Mouse (Mus musculus) hindbrain, embryonic 11.5 days (tissue): ENCODE data around the gene Ctdnep1. TPM values are rescaled to one million over a fixed set of nuclear protein-coding genes. Genes with fewer than 3 reads are reported as not detected.

Experiments used
- ATAC-seq: fragments of 200-750 bp; cut with Nextera tagmentation; 2 replicates; pipeline ENCODE4 v1.8.0; 2017; ENCODE audit warnings: mild to moderate bottlenecking, moderate TSS enrichment, moderate library complexity; ENCODE audit not compliant: low FRiP score
- DNase-seq: peaks from one replicate; pipeline ENCODE4 v3.0.0-alpha.2; 2015; ENCODE audit warnings: low spot score
- H3K27ac ChIP-seq: fragments of 300-500 bp; sonication (generic); 2 replicates; pipeline ENCODE4 v1.5.1; 2014; ENCODE audit warnings: mild to moderate bottlenecking, low read depth, low read length
- H3K27me3 ChIP-seq: fragments of 300-500 bp; sonication (generic); 2 replicates; pipeline ENCODE4 v1.6.1; 2014; ENCODE audit warnings: mild to moderate bottlenecking, low read length, moderate library complexity, mixed read lengths; ENCODE audit not compliant: control insufficient read depth, insufficient read depth
- H3K36me3 ChIP-seq: fragments of 300-500 bp; sonication (generic); 2 replicates; pipeline ENCODE4 v1.6.1; 2014; ENCODE audit warnings: mild to moderate bottlenecking, low read length, moderate library complexity, mixed read lengths; ENCODE audit not compliant: control insufficient read depth, insufficient read depth
- H3K4me1 ChIP-seq: fragments of 300-500 bp; sonication (generic); replicated peaks from 2 replicates; pipeline ENCODE4 v1.6.1; 2014; ENCODE audit warnings: low read length, mixed read lengths; ENCODE audit not compliant: control insufficient read depth, insufficient read depth
- H3K4me2 ChIP-seq: fragments of 300-500 bp; sonication (generic); replicated peaks from 2 replicates; pipeline ENCODE4 v1.6.1; 2014; ENCODE audit warnings: mild to moderate bottlenecking, low read depth, low read length
- H3K4me3 ChIP-seq: fragments of 300-500 bp; sonication (generic); 2 replicates; pipeline ENCODE4 v1.5.1; 2014; ENCODE audit warnings: low read depth, low read length
- H3K9ac ChIP-seq: fragments of 300-500 bp; sonication (generic); 2 replicates; pipeline ENCODE4 v1.6.1; 2014; ENCODE audit warnings: low read depth, low read length
- H3K9me3 ChIP-seq: fragments of 300-500 bp; sonication (generic); 2 replicates; pipeline ENCODE4 v1.6.1; 2016; ENCODE audit warnings: low read length; ENCODE audit not compliant: control insufficient read depth
- WGBS: fragments of 180-500 bp; shearing (Covaris S2); extraction: QIAGEN DNeasy Blood & Tissue Kit; methylation state at CpG from one replicate; pipeline ENCODE4 v1.1.7; 2014; 5-methylcytosine and 5-hydroxymethylcytosine counted together
- polyA plus RNA-seq: library from polyadenylated mRNA; unstranded; fragments of >200 nt; fragmentation: Nextera tagmentation; extraction: Ambion mirVana; gene quantifications from 2 replicates; pipeline ENCODE4 v1.2.1, GENCODE M21; 2014

The Ctdnep1 gene
- polyA plus RNA-seq, 1 experiment from 2014 or later = 26.8 TPM

- ATAC-seq = no peak
- Histone ChIP-seq H3K4me3 (peak overlapping the region; percentile 51), H3K9ac (peak overlapping the region; percentile 9; the same call in 1 of the 2 replicates), H3K36me3 (no peaks in the 10 kb centered on the region), H3K4me1 (peaks cover 19% of the 10 kb centered on the region), H3K4me2 (peak overlapping the region; percentile 82), H3K9me3 (no peaks in the 10 kb centered on the region), H3K27me3 (no peaks in the 10 kb centered on the region), H3K27ac (peak overlapping the region; percentile 85)
- DNase-seq = no peak
- 20% methylated on average over 6 of the region's 8 CpGs for WGBS
Observed at GRCm38 (mm10) chr11:70020022-70020631, 39.2 kb downstream of the Ctdnep1 start.

GRCm38 (mm10) chr11:70020731-70021263, 39.8 kb downstream of the Ctdnep1 start:
- Histone ChIP-seq H3K27ac (peak overlapping the region; percentile 85), H3K4me1 (peaks cover 19% of the 10 kb centered on the region), H3K4me2 (peak overlapping the region; percentile 82), H3K4me3 (peak overlapping the region; percentile 51), H3K27me3 (no peaks in the 10 kb centered on the region), H3K9ac (peak overlapping the region; percentile 44; the same call in 1 of the 2 replicates), H3K9me3 (no peaks in the 10 kb centered on the region), H3K36me3 (no peaks in the 10 kb centered on the region)
- ATAC-seq = peak; percentile 83
- WGBS = 1% methylated on average over 8 of the region's 8 CpGs
- DNase-seq = peak; percentile 88

- peak overlapping the region; percentile 51 for H3K4me3 ChIP-seq
- H3K4me2 ChIP-seq = peak overlapping the region; percentile 82
- H3K9me3 ChIP-seq = no peaks in the 10 kb centered on the region
- DNase-seq (peak; percentile 100), ATAC-seq (peak; percentile 79)
- H3K36me3 ChIP-seq = no peaks in the 10 kb centered on the region
- no peaks in the 10 kb centered on the region for H3K27me3 ChIP-seq
- peak overlapping the region; percentile 85 for H3K27ac ChIP-seq
- peaks cover 23% of the 10 kb centered on the region for H3K4me1 ChIP-seq
- H3K9ac ChIP-seq = peak overlapping the region; percentile 44; the same call in 1 of the 2 replicates
- 1% methylated on average over 40 of the region's 40 CpGs for WGBS
Observed at GRCm38 (mm10) chr11:70021264-70022132, 40.5 kb downstream of the Ctdnep1 start.

GRCm38 (mm10) chr11:70023481-70024150, 42.7 kb downstream of the Ctdnep1 start:
- Histone ChIP-seq H3K9me3 (no peaks in the 10 kb centered on the region), H3K27ac (peak overlapping the region; percentile 45; the same call in 1 of the 2 replicates), H3K9ac (peak overlapping the region; percentile 50), H3K27me3 (no peaks in the 10 kb centered on the region), H3K36me3 (no peaks in the 10 kb centered on the region), H3K4me2 (peak overlapping the region; percentile 57), H3K4me1 (peaks cover 37% of the 10 kb centered on the region), H3K4me3 (peak overlapping the region; percentile 37)
- WGBS = 7% methylated on average over 23 of the region's 29 CpGs
- peak; percentile 78 for DNase-seq
- no peak for ATAC-seq

- H3K9me3 ChIP-seq = no peaks in the 10 kb centered on the region
- DNase-seq (no peak), ATAC-seq (no peak)
- H3K27me3 ChIP-seq = no peaks in the 10 kb centered on the region
- H3K9ac ChIP-seq = peak overlapping the region; percentile 50
- H3K4me3 ChIP-seq = peak overlapping the region; percentile 37
- no peaks in the 10 kb centered on the region for H3K36me3 ChIP-seq
- WGBS = 22% methylated on average over 5 of the region's 6 CpGs
- H3K4me1 ChIP-seq = peaks cover 37% of the 10 kb centered on the region
- peak overlapping the region; percentile 45; the same call in 1 of the 2 replicates for H3K27ac ChIP-seq
- peak overlapping the region; percentile 57 for H3K4me2 ChIP-seq
Observed at GRCm38 (mm10) chr11:70024151-70024514, 43.2 kb downstream of the Ctdnep1 start.

GRCm38 (mm10) chr11:70026689-70027088, 45.7 kb downstream of the Ctdnep1 start:
- ATAC-seq = no peak; the same call in 1 of the 2 replicates
- no peaks in the 10 kb centered on the region for H3K27me3 ChIP-seq

GRCm38 (mm10) chr11:70027397-70027796, 46.4 kb downstream of the Ctdnep1 start:
- H3K27me3 ChIP-seq = no peaks in the 10 kb centered on the region
- H3K4me1 ChIP-seq = peaks cover 40% of the 10 kb centered on the region
- H3K9me3 ChIP-seq = no peaks in the 10 kb centered on the region
- ATAC-seq (no peak), DNase-seq (no peak)
- peak overlapping the region; percentile 54 for H3K4me2 ChIP-seq
- WGBS = 40% methylated on average over 9 of the region's 9 CpGs
- 0 out of 2 replicates have a peak overlapping the region, but pooled peaks have one; percentile 6 for H3K4me3 ChIP-seq
- H3K9ac ChIP-seq = peak overlapping the region; percentile 53; the same call in 1 of the 2 replicates
- H3K36me3 ChIP-seq = peaks cover 6% of the 10 kb centered on the region
- peak overlapping the region; percentile 92 for H3K27ac ChIP-seq

More at GRCm38 (mm10) chr11:70026689-70027088, 45.7 kb downstream of the Ctdnep1 start:
- peak overlapping the region; percentile 54 for H3K4me2 ChIP-seq
- H3K4me1 ChIP-seq = peaks cover 40% of the 10 kb centered on the region
- DNase-seq = peak; percentile 64
- H3K36me3 ChIP-seq = peaks cover 2% of the 10 kb centered on the region
- H3K9ac ChIP-seq = peak overlapping the region; percentile 53
- H3K4me3 ChIP-seq = peak overlapping the region; percentile 23
- peak overlapping the region; percentile 6; the same call in 1 of the 2 replicates for H3K27ac ChIP-seq
- H3K9me3 ChIP-seq = no peaks in the 10 kb centered on the region
- WGBS = 3% methylated on average over 19 of the region's 19 CpGs
